Mouse (Mus musculus) embryonic facial prominence, embryonic 15.5 days (tissue): ENCODE data around the gene Hpcal1. TPM values are rescaled to one million over a fixed set of nuclear protein-coding genes. Genes with fewer than 3 reads are reported as not detected.
"Not testable (repeated sequence)": the region's sequence is repeated elsewhere in the genome, so short reads cannot be mapped to it uniquely, and the experiment has no call there.

Source experiments
- ATAC-seq: fragments of 200-750 bp; cut with Nextera tagmentation; 2 replicates; pipeline ENCODE4 v1.8.0; 2017; ENCODE audit warnings: low read depth, moderate TSS enrichment; ENCODE audit not compliant: insufficient number of reproducible peaks, low FRiP score, low TSS enrichment
- H3K27ac ChIP-seq: fragments of 300-500 bp; sonication (generic); replicated peaks from 2 replicates; pipeline ENCODE4 v1.5.1; 2015; ENCODE audit warnings: mild to moderate bottlenecking, inconsistent platforms
- H3K27me3 ChIP-seq: fragments of 300-500 bp; sonication (generic); 2 replicates; pipeline ENCODE4 v1.6.1; 2015; ENCODE audit warnings: inconsistent platforms
- H3K36me3 ChIP-seq: fragments of 300-500 bp; sonication (generic); 2 replicates; pipeline ENCODE4 v1.6.1; 2015; ENCODE audit warnings: mild to moderate bottlenecking, inconsistent platforms
- H3K4me1 ChIP-seq: fragments of 300-500 bp; sonication (generic); 2 replicates; pipeline ENCODE4 v1.6.1; 2015; ENCODE audit warnings: inconsistent platforms
- H3K4me2 ChIP-seq: fragments of 300-500 bp; sonication (generic); replicated peaks from 2 replicates; pipeline ENCODE4 v1.6.1; 2015; ENCODE audit warnings: mild to moderate bottlenecking, inconsistent platforms
- H3K4me3 ChIP-seq: fragments of 300-500 bp; sonication (generic); replicated peaks from 2 replicates; pipeline ENCODE4 v1.5.1; 2015; ENCODE audit warnings: mild to moderate bottlenecking, inconsistent platforms
- H3K9ac ChIP-seq: fragments of 300-500 bp; sonication (generic); 2 replicates; pipeline ENCODE4 v1.6.1; 2015; ENCODE audit warnings: inconsistent platforms
- H3K9me3 ChIP-seq: fragments of 300-500 bp; sonication (generic); replicated peaks from 2 replicates; pipeline ENCODE4 v1.6.1; 2016; ENCODE audit warnings: inconsistent platforms
- WGBS: fragments of 180-500 bp; shearing (Covaris S2); methylation state at CpG from one replicate; pipeline ENCODE4 v1.1.7; 2015; 5-methylcytosine and 5-hydroxymethylcytosine counted together
- polyA plus RNA-seq: library from polyadenylated mRNA; unstranded; fragments of >200 nt; fragmentation: Nextera tagmentation; extraction: Ambion mirVana; gene quantifications from 2 replicates; pipeline ENCODE4 v1.2.1, GENCODE M21; 2015

Hpcal1 gene
- polyA plus RNA-seq, 1 experiment from 2014 or later, result 60.5 TPM

GRCm38 (mm10) chr12:17764005-17764404 lies 73.3 kb downstream of the Hpcal1 start:
- H3K9me3 ChIP-seq, result no peaks in the 10 kb centered on the region
- ATAC-seq, result no peak

DNA sequence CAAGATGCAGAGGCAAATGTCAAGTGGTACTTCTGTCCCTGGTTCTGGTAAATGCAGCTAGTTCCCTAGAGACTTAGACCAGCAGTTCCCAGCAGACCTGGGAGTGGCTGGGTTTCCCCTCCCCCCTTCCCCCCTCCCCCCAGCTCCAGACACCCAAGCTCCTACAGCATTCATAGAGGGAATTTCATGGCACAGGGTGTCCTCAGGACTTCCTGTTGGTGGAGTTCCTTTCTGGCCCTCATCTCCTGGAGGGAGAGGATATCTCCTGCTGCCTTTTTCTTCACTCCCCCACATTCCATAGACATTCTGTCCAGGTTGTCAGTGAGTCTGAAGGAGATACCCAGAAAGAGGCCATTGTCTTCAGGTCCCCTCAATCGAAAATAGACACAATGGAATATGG lies 76.9 kb downstream of the Hpcal1 start:
- ATAC-seq, H3K9me3 ChIP-seq, H3K4me2 ChIP-seq, H3K27ac ChIP-seq, H3K4me3 ChIP-seq, H3K36me3 ChIP-seq, H3K4me1 ChIP-seq, H3K27me3 ChIP-seq, H3K9ac ChIP-seq: not testable (repeated sequence)
- WGBS, result 77% methylated on average over 1 of the region's 1 CpGs

More at GRCm38 (mm10) chr12:17764005-17764404, 73.3 kb downstream of the Hpcal1 start:
- Histone ChIP-seq H3K4me1 (0 out of 2 replicates have a peak, but pooled peaks cover 7% of the 10 kb centered on the region), H3K36me3 (no peaks in the 10 kb centered on the region), H3K27ac (no peak overlapping the region), H3K4me2 (no peak overlapping the region), H3K4me3 (no peak overlapping the region), H3K27me3 (no peaks in the 10 kb centered on the region), H3K9ac (no peak overlapping the region)
- 62% methylated on average over 3 of the region's 3 CpGs for WGBS

GRCm38 (mm10) chr12:17769476-17770172 lies 79.0 kb downstream of the Hpcal1 start:
- no peaks in the 10 kb centered on the region for H3K9me3 ChIP-seq
- no peaks in the 10 kb centered on the region for H3K27me3 ChIP-seq
- H3K36me3 ChIP-seq, result no peaks in the 10 kb centered on the region
- H3K4me1 ChIP-seq, result peaks cover 6% of the 10 kb centered on the region; the same call in 1 of the 2 replicates
- no peak overlapping the region for H3K27ac ChIP-seq
- no peak overlapping the region for H3K9ac ChIP-seq
- no peak for ATAC-seq
- 56% methylated on average over 2 of the region's 2 CpGs for WGBS
- H3K4me2 ChIP-seq, result no peak overlapping the region
- H3K4me3 ChIP-seq, result no peak overlapping the region

GRCm38 (mm10) chr12:17770538-17770937 lies 79.9 kb downstream of the Hpcal1 start:
- H3K4me3 ChIP-seq, result no peak overlapping the region
- no peaks in the 10 kb centered on the region for H3K36me3 ChIP-seq
- H3K4me1 ChIP-seq, result peaks cover 6% of the 10 kb centered on the region; the same call in 1 of the 2 replicates
- no peaks in the 10 kb centered on the region for H3K9me3 ChIP-seq
- WGBS, result 10% methylated on average over 2 of the region's 2 CpGs
- H3K27me3 ChIP-seq, result no peaks in the 10 kb centered on the region
- peak; percentile 60 for ATAC-seq
- H3K27ac ChIP-seq, result no peak overlapping the region
- H3K9ac ChIP-seq, result no peak overlapping the region
- no peak overlapping the region for H3K4me2 ChIP-seq

DNA sequence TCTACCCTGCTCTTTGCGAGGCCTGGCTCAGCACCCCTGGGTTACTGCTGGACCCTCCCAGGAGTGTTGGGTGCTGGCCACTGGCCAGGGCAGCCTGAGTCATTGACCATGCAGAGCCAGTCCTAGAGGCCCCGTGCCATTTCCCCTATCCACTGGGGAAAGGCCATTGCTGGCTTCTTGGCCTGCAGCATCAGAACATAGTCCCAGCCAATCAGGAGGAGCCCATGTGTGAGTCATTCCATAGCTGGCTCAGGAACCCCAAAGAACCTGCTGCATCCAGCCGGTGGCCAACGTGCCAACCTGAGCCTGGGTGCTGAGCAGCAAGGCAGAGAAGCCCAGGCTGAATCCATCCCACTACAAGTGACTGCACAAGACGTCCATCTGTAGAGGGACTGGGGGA lies 83.1 kb downstream of the Hpcal1 start:
- not testable (repeated sequence) for H3K36me3 ChIP-seq, H3K27ac ChIP-seq, H3K4me3 ChIP-seq, H3K4me1 ChIP-seq, H3K9ac ChIP-seq, H3K4me2 ChIP-seq, ATAC-seq, H3K9me3 ChIP-seq, H3K27me3 ChIP-seq
- WGBS, result 75% methylated on average over 5 of the region's 5 CpGs

DNA sequence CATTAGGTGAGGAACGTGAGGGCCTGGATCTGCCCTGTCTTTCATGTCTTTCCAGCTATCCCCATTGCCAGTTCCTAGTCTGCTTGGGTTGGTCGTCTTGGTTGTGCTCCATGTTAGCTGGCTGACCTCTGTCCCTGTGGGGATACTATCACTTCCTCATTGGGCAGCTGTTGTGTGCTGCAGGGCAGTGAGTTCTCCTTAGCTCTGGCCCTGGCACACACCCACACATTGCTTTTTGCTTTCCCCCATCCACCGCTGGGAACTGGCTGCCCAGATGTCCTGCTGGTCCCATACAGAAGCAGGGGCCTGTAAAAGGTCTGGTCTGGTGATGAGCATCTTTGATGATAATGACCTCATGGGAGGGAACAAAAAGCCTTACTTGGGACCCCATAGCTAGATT lies 84.2 kb downstream of the Hpcal1 start:
- H3K9me3 ChIP-seq, H3K36me3 ChIP-seq, ATAC-seq, H3K4me1 ChIP-seq, H3K4me3 ChIP-seq, H3K27ac ChIP-seq, H3K9ac ChIP-seq, H3K27me3 ChIP-seq, H3K4me2 ChIP-seq: not testable (repeated sequence)
- 68% methylated on average over 3 of the region's 3 CpGs for WGBS

- no peaks in the 10 kb centered on the region for H3K4me1 ChIP-seq
- H3K4me2 ChIP-seq, result no peak overlapping the region
- 17% methylated on average over 2 of the region's 3 CpGs for WGBS
- H3K27me3 ChIP-seq, result no peaks in the 10 kb centered on the region
- no peak for ATAC-seq
- no peaks in the 10 kb centered on the region for H3K9me3 ChIP-seq
- no peaks in the 10 kb centered on the region for H3K36me3 ChIP-seq
- no peak overlapping the region for H3K4me3 ChIP-seq
- no peak overlapping the region for H3K9ac ChIP-seq
- no peak overlapping the region for H3K27ac ChIP-seq
Observed at GRCm38 (mm10) chr12:17778320-17778719, 87.7 kb downstream of the Hpcal1 start.

DNA sequence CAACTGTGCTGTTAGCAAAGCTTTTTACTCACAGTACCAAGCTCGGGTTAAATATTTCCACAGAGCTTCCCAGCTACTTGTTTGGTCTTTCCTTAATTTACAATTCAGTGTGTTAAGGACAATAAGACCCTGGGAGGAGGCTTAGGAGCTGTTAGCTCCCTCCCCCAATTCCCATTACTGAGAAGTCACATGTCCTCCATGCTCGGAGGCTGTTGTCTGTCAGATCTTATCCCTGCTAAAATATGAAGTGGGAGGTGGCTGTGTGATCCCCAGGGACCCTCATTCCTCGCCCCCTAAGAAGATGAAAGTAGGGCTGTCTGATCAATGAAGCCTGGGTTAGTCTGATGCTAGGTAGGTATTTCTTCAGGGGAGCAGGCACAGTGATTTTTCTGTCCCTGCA lies 88.4 kb downstream of the Hpcal1 start:
- H3K36me3 ChIP-seq, result no peaks in the 10 kb centered on the region
- H3K4me1 ChIP-seq, result no peaks in the 10 kb centered on the region
- no peak overlapping the region for H3K27ac ChIP-seq
- H3K27me3 ChIP-seq, result no peaks in the 10 kb centered on the region
- H3K9ac ChIP-seq, result no peak overlapping the region
- no peak overlapping the region for H3K4me2 ChIP-seq
- H3K9me3 ChIP-seq, result no peaks in the 10 kb centered on the region
- WGBS, result 33% methylated on average over 3 of the region's 3 CpGs
- no peak overlapping the region for H3K4me3 ChIP-seq
- no peak for ATAC-seq

DNA sequence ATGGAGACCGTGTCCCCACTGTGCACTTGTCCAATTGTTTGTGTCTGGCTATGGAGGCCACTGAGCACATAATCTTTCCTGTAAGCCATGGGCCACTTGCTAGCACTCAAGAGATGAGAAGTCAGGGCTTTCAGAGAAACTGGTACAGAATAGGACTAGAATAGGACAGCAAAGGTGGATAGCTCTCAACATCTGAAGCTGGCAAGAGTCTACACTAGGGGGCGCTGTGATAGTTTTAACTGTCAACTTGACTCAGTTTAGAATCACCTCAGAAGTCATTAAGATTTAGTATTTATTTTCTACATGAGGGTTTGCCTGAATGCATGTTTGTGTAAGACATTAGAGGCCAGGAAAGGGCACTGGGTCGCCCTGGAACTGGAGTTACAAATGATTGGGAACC lies 98.8 kb downstream of the Hpcal1 start:
- Histone ChIP-seq H3K9me3 (no peaks in the 10 kb centered on the region), H3K27me3 (no peaks in the 10 kb centered on the region), H3K9ac (no peak overlapping the region), H3K27ac (no peak overlapping the region), H3K4me3 (no peak overlapping the region), H3K4me1 (no peaks in the 10 kb centered on the region), H3K36me3 (peaks cover 11% of the 10 kb centered on the region), H3K4me2 (no peak overlapping the region)
- ATAC-seq, result no peak
- WGBS, result 47% methylated on average over 3 of the region's 3 CpGs

DNA sequence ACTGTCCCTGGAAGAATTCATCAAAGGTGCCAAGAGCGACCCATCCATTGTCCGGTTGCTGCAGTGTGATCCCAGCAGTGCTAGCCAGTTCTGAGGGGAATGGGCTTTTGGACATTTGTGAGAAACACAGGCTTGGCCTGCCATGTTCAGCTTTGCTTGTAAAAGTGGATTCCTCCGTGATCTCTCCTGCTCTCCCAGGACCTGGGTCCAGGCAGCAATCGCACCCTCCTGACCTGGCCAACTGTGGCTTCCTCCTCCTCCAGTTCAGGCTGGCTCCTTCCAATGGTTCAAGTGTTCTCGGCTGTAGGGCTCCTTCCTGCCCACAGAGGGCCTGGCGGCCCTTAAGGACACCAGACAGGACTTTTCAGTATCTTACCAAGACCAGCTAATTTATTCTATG lies 100.5 kb downstream of the Hpcal1 start:
- 86% methylated on average over 6 of the region's 6 CpGs for WGBS

DNA sequence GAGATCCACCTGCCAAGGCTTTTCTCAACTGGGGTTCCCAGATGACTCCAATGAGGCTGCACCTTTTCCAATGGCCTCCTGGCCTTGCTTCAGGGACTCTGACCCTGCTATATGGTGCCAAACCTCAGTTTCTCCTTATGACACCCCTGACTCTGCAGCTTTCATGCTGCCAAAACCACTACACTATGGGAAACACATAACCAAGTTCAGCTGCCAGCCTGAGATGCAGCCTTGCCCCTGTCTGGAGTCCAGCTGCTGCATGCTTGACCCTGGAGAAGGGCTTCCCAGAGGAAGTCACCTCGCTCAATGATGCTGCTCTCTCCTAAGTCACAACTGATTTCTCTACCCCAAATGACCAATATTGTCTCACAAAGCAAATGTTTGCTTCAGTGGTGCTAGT lies 102.1 kb downstream of the Hpcal1 start:
- WGBS, result 80% methylated on average over 1 of the region's 1 CpGs
- Histone ChIP-seq H3K36me3 (no peaks in the 10 kb centered on the region), H3K9me3 (no peaks in the 10 kb centered on the region), H3K27ac (no peak overlapping the region), H3K4me2 (no peak overlapping the region), H3K4me3 (no peak overlapping the region), H3K9ac (no peak overlapping the region), H3K4me1 (no peaks in the 10 kb centered on the region), H3K27me3 (no peaks in the 10 kb centered on the region)
- no peak for ATAC-seq

More for the DNA sequence above, 100.5 kb downstream of the Hpcal1 start:
- Histone ChIP-seq H3K36me3 (peaks cover 11% of the 10 kb centered on the region), H3K9me3 (no peaks in the 10 kb centered on the region), H3K4me1 (no peaks in the 10 kb centered on the region), H3K9ac (no peak overlapping the region), H3K27ac (no peak overlapping the region), H3K4me3 (no peak overlapping the region), H3K4me2 (no peak overlapping the region), H3K27me3 (no peaks in the 10 kb centered on the region)
- no peak for ATAC-seq

GRCm38 (mm10) chr12:17795660-17796278 lies 105.1 kb downstream of the Hpcal1 start:
- Histone ChIP-seq H3K9me3 (no peaks in the 10 kb centered on the region), H3K4me3 (no peak overlapping the region), H3K27ac (no peak overlapping the region), H3K27me3 (no peaks in the 10 kb centered on the region), H3K9ac (no peak overlapping the region), H3K36me3 (no peaks in the 10 kb centered on the region), H3K4me1 (no peaks in the 10 kb centered on the region), H3K4me2 (no peak overlapping the region)
- WGBS, result 54% methylated on average over 3 of the region's 3 CpGs
- ATAC-seq, result no peak
